Mouse (Mus musculus) 3T3-L1 (cell line): Measurements from ENCODE around the gene Ddx23.
A peak's percentile ranks its signal among the peaks of the same experiment; 100 is the strongest.

Experiments used
- DNase-seq: peaks from one replicate; pipeline ENCODE4 v3.0.0-alpha.2; 2015; ENCODE audit warnings: low read depth, low spot score

Ddx23 gene

GRCm38 (mm10) chr15:98662567-98663545, at the start of gene Ddx23:
Gene Ddx23, minus strand, starts transcription at chr15:98662894.
- DNase-seq = peak; percentile 98

- DNase-seq = peak; percentile 73
Observed at GRCm38 (mm10) chr15:98710442-98710841, 47.7 kb upstream of the Ddx23 start.

- peak; percentile 82 for DNase-seq
Observed at GRCm38 (mm10) chr15:98707766-98708372, 45.2 kb upstream of the Ddx23 start, which contains the start of gene Ccdc65. Gene Ccdc65, plus strand, starts transcription at chr15:98708207.

- DNase-seq = no peak
Observed at GRCm38 (mm10) chr15:98704312-98704711, 41.6 kb upstream of the Ddx23 start.

- peak; percentile 87 for DNase-seq
Observed at GRCm38 (mm10) chr15:98699190-98700105, 36.8 kb upstream of the Ddx23 start.

GRCm38 (mm10) chr15:98696216-98696615, 33.5 kb upstream of the Ddx23 start:
- no peak for DNase-seq

GRCm38 (mm10) chr15:98695726-98696125, 33.0 kb upstream of the Ddx23 start:
- no peak for DNase-seq

- peak; percentile 92 for DNase-seq
Observed at GRCm38 (mm10) chr15:98692171-98692715, 29.5 kb upstream of the Ddx23 start.

- DNase-seq = no peak
Observed at GRCm38 (mm10) chr15:98691486-98692147, 28.9 kb upstream of the Ddx23 start.

GRCm38 (mm10) chr15:98689682-98690081, 27.0 kb upstream of the Ddx23 start:
- no peak for DNase-seq

- peak; percentile 29 for DNase-seq
Observed at GRCm38 (mm10) chr15:98685926-98686325, 23.2 kb upstream of the Ddx23 start.

GRCm38 (mm10) chr15:98683746-98684145, 21.1 kb upstream of the Ddx23 start:
- DNase-seq = no peak

GRCm38 (mm10) chr15:98683177-98683576, 20.5 kb upstream of the Ddx23 start:
- DNase-seq = peak; percentile 71

- DNase-seq = no peak
Observed at GRCm38 (mm10) chr15:98681633-98682032, 18.9 kb upstream of the Ddx23 start.

GRCm38 (mm10) chr15:98680660-98681059, 18.0 kb upstream of the Ddx23 start:
- no peak for DNase-seq

- no peak for DNase-seq
Observed at GRCm38 (mm10) chr15:98677977-98678376, 15.3 kb upstream of the Ddx23 start.

- DNase-seq = peak; percentile 93
Observed at GRCm38 (mm10) chr15:98676940-98677728, 14.4 kb upstream of the Ddx23 start, which contains the start of gene Rnd1. Gene Rnd1, minus strand, starts transcription at chr15:98677461.

GRCm38 (mm10) chr15:98676471-98676870, 13.8 kb upstream of the Ddx23 start:
- peak; percentile 47 for DNase-seq

- DNase-seq = peak; percentile 41
Observed at GRCm38 (mm10) chr15:98675634-98676250, 13.0 kb upstream of the Ddx23 start.
